Mouse (Mus musculus) ES-Bruce4 (cell line): Measurements from ENCODE around the gene Slmap. TPM values are rescaled to one million over a fixed set of nuclear protein-coding genes. Genes with fewer than 3 reads are reported as not detected.

Experiments
- H3K27ac ChIP-seq: 2 replicates; pipeline ENCODE4 v1.5.1; 2012; ENCODE audit warnings: low read length, inconsistent platforms; ENCODE audit not compliant: insufficient read depth
- H3K27me3 ChIP-seq: 2 replicates; pipeline ENCODE4 v1.6.1; 2012; ENCODE audit warnings: mild to moderate bottlenecking, low read length, inconsistent platforms; ENCODE audit not compliant: control insufficient read depth, poor library complexity, insufficient read depth, severe bottlenecking
- H3K36me3 ChIP-seq: 2 replicates; pipeline ENCODE4 v1.6.1; 2012; ENCODE audit warnings: inconsistent platforms, mild to moderate bottlenecking, low read length, moderate library complexity; ENCODE audit not compliant: control insufficient read depth, poor library complexity, insufficient read depth, severe bottlenecking
- H3K4me1 ChIP-seq: one replicate; pipeline ENCODE4 v1.8.1; 2011; ENCODE audit warnings: low read length; ENCODE audit not compliant: control insufficient read depth, insufficient read depth
- H3K4me3 ChIP-seq: 2 replicates; pipeline ENCODE4 v1.5.1; 2011; ENCODE audit warnings: low read depth, mild to moderate bottlenecking, low read length
- H3K9ac ChIP-seq: 2 replicates; pipeline ENCODE4 v1.6.1; 2012; ENCODE audit warnings: low read depth, mild to moderate bottlenecking, inconsistent platforms; ENCODE audit not compliant: poor library complexity, severe bottlenecking
- H3K9me3 ChIP-seq: replicated peaks from 2 replicates; pipeline ENCODE4 v1.6.1; 2012; ENCODE audit warnings: mild to moderate bottlenecking, low read length, inconsistent platforms; ENCODE audit not compliant: control insufficient read depth, poor library complexity, insufficient read depth, severe bottlenecking
- CTCF ChIP-seq: IDR thresholded peaks from one replicate; pipeline ENCODE4 v1.8.1; 2011; ENCODE audit warnings: low read depth, low read length
- EP300 ChIP-seq: IDR thresholded peaks from 2 replicates; pipeline ENCODE4 v1.6.1; 2011; ENCODE audit warnings: low read depth, low read length; ENCODE audit not compliant: insufficient read depth
- POLR2A ChIP-seq: IDR thresholded peaks from one replicate; pipeline ENCODE4 v1.8.1; 2011; ENCODE audit warnings: low read length; ENCODE audit not compliant: insufficient read depth
- polyA plus RNA-seq: library from polyadenylated mRNA; stranded (reverse); fragments of >200 nt; gene quantifications from 2 replicates; pipeline ENCODE4 v1.2.4, GENCODE M21; 2011; ENCODE audit warnings: low read depth; ENCODE audit not compliant: missing spikeins, insufficient read depth, insufficient read length

Slmap gene
- polyA plus RNA-seq, 1 experiment = 145 TPM

- H3K4me1 ChIP-seq = peaks cover 2% of the 10 kb centered on the region
- no peak overlapping the region for H3K9ac ChIP-seq
- peaks cover 2% of the 10 kb centered on the region; the same call in 1 of the 2 replicates for H3K36me3 ChIP-seq
- H3K27ac ChIP-seq = no peak overlapping the region
- no peak for TF ChIP-seq POLR2A
- H3K4me3 ChIP-seq = no peak overlapping the region
- H3K9me3 ChIP-seq = no peaks in the 10 kb centered on the region
- H3K27me3 ChIP-seq = no peaks in the 10 kb centered on the region
Measured at GRCm38 (mm10) chr14:26448581-26448980, 86.2 kb downstream of the Slmap start.

DNA sequence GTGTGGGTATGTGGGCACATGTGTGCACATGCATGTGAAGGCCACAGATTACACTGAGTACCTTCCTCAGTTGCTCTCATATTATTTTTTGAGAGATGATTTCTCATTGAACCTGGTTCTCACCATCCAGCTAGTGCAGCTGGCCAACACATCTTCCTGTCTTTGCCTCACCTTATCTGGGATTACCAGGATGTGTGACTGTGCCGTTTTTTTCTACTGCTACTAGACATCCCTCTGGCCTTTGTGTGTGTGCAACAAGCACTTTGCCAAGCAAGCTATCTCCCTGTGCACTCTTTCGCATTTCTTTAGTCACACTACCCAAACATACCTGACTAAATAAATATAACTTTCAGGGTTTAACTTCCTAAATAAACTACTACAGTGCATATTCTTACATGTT is 87.5 kb downstream of the Slmap start:
- H3K9me3 ChIP-seq = no peaks in the 10 kb centered on the region
- TF ChIP-seq POLR2A (no peak), EP300 (no peak)
- H3K36me3 ChIP-seq = peaks cover 2% of the 10 kb centered on the region; the same call in 1 of the 2 replicates

DNA sequence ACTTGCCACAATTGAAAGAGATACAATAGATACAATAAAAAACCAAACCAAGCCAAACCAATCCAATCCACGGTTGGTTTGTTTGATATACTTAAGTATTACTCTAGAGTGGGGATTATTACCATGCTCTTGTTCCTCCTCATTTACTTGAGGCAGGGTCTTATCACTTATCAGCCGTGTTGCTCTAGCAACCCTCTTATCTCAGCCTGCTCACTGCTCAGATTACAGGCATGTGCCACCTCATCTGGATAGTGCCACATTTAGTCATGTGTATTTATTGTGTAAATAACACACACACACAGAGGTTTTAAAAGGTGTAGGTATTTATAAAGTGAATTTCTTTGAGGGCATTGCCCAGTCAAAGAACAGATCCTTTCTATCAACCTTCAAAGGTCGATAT is 88.2 kb downstream of the Slmap start:
- no peak overlapping the region for H3K4me3 ChIP-seq
- H3K4me1 ChIP-seq = peaks cover 2% of the 10 kb centered on the region
- H3K9ac ChIP-seq = no peak overlapping the region
- no peak overlapping the region for H3K27ac ChIP-seq
- H3K36me3 ChIP-seq = peaks cover 2% of the 10 kb centered on the region; the same call in 1 of the 2 replicates
- no peaks in the 10 kb centered on the region for H3K27me3 ChIP-seq
- H3K9me3 ChIP-seq = no peaks in the 10 kb centered on the region
- TF ChIP-seq POLR2A (no peak), EP300 (no peak), CTCF (no peak)

More for the DNA sequence above, 87.5 kb downstream of the Slmap start:
- Histone ChIP-seq H3K27me3 (no peaks in the 10 kb centered on the region), H3K4me1 (peaks cover 2% of the 10 kb centered on the region), H3K27ac (no peak overlapping the region), H3K9ac (no peak overlapping the region), H3K4me3 (no peak overlapping the region)

DNA sequence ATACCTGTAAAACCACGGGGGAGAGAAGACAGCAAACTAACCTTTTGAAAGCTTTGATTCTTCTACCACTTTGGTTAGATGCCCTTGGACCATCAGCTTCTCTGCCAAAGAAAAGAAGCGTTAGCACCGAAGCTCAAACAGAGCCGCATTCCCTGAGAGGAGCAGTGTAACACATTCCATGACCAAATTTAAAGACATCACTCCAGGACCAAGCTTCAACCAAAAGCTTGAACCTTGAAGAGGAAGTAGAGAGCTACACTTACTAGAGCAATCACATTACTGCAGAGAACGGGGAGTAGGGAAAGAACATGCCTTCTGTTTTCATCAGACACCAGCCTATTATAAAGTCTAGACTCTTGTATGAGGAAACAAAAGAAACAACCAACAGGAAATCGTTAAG is 92.2 kb downstream of the Slmap start:
- peaks cover 4% of the 10 kb centered on the region; the same call in 1 of the 2 replicates for H3K36me3 ChIP-seq
- no peaks in the 10 kb centered on the region for H3K27me3 ChIP-seq
- no peaks in the 10 kb centered on the region for H3K4me1 ChIP-seq
- no peaks in the 10 kb centered on the region for H3K9me3 ChIP-seq
- no peak overlapping the region for H3K27ac ChIP-seq
- no peak overlapping the region for H3K9ac ChIP-seq
- TF ChIP-seq EP300 (no peak), CTCF (no peak), POLR2A (no peak)
- no peak overlapping the region for H3K4me3 ChIP-seq

DNA sequence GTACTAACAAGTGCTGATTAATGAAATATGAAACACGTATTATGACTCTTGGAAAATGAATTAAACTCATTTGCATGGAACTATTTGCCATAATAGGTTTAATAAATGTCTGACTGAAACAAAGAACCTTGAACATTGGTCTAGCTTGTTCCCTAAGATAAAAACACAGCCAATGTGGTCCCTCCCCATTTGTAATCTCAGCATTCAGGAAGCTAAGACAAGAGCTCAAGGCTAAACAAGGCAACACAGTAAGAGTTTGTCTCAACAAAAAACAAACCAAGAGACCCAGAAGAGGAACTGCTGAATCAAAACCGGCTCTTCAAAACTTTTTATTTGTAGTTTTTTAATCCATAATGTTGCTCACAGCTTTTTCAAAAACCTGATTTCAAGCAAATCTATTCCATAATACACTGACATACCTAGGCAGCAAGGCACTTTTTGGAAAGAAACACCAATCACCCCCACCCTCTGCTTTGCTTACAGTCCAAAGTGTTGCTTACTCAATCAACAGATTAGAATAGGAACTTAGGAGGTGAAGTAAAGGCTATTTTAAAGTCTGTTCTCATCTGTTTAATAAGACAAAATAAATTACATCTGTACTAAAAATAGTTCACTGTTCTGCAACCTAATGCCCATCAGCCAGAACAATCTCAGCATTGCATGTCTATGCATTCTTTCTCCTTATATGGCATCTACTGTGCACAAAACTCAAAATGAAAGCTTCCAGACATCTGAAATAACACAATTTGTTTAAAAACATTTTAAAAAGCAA is 93.5 kb downstream of the Slmap start:
- Histone ChIP-seq H3K4me1 (no peaks in the 10 kb centered on the region), H3K9ac (no peak overlapping the region), H3K36me3 (peaks cover 4% of the 10 kb centered on the region; the same call in 1 of the 2 replicates), H3K9me3 (no peaks in the 10 kb centered on the region), H3K4me3 (no peak overlapping the region), H3K27ac (no peak overlapping the region), H3K27me3 (no peaks in the 10 kb centered on the region)
- TF ChIP-seq EP300 (no peak), CTCF (no peak), POLR2A (no peak)

DNA sequence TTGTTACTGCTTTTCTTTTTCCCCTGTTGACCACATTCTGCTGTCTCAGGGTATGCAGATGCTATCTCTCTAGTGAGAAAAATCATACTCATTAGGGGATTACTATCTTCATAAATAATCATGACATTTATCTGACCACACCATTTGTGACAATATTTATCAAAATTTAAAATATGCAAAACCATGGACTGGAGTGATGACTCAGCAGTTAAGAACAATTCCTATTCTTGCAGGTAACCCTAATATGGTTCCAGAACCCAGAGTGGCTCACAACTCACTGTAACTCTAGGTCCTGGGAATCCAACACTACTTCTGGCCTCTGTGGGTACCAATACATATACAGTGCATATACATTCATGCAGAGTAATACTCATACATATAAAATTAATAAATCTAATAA is 94.7 kb downstream of the Slmap start:
- Histone ChIP-seq H3K4me3 (no peak overlapping the region), H3K27ac (no peak overlapping the region), H3K4me1 (no peaks in the 10 kb centered on the region), H3K9me3 (no peaks in the 10 kb centered on the region), H3K36me3 (peaks cover 6% of the 10 kb centered on the region; the same call in 1 of the 2 replicates), H3K9ac (no peak overlapping the region), H3K27me3 (no peaks in the 10 kb centered on the region)
- TF ChIP-seq EP300 (no peak), POLR2A (no peak), CTCF (no peak)
